Mouse (Mus musculus) liver, postnatal 0 days (tissue): ENCODE measurements around the gene Maff. TPM values are rescaled to one million over a fixed set of nuclear protein-coding genes. Genes with fewer than 3 reads are reported as not detected.

Source experiments
- ATAC-seq: fragments of 200-750 bp; cut with Nextera tagmentation; 2 replicates; pipeline ENCODE4 v1.8.0; 2017; ENCODE audit warnings: mild to moderate bottlenecking, moderate library complexity
- DNase-seq: peaks from one replicate; pipeline ENCODE4 v3.0.0-alpha.2; 2016
- H3K27ac ChIP-seq: fragments of 300-500 bp; sonication (generic); 2 replicates; pipeline ENCODE4 v1.5.1; 2014; ENCODE audit warnings: antibody characterized with exemption, moderate library complexity, mild to moderate bottlenecking, low read depth
- H3K27me3 ChIP-seq: fragments of 300-500 bp; sonication (generic); 2 replicates; pipeline ENCODE4 v1.6.1; 2014; ENCODE audit warnings: low read length, control low read depth, mixed read lengths; ENCODE audit not compliant: insufficient read depth
- H3K36me3 ChIP-seq: fragments of 300-500 bp; sonication (generic); replicated peaks from 2 replicates; pipeline ENCODE4 v1.6.1; 2014; ENCODE audit warnings: mild to moderate bottlenecking, control low read depth, low read length, moderate library complexity, mixed read lengths; ENCODE audit not compliant: insufficient read depth
- H3K4me1 ChIP-seq: fragments of 300-500 bp; sonication (generic); 2 replicates; pipeline ENCODE4 v1.6.1; 2014; ENCODE audit warnings: antibody characterized with exemption, mild to moderate bottlenecking, control low read depth; ENCODE audit not compliant: insufficient read depth
- H3K4me2 ChIP-seq: fragments of 300-500 bp; sonication (generic); 2 replicates; pipeline ENCODE4 v1.6.1; 2014; ENCODE audit warnings: low read depth, mild to moderate bottlenecking, low read length, moderate library complexity, mixed read lengths
- H3K4me3 ChIP-seq: fragments of 300-500 bp; sonication (generic); 2 replicates; pipeline ENCODE4 v1.5.1; 2014; ENCODE audit warnings: low read depth, low read length
- H3K9ac ChIP-seq: fragments of 300-500 bp; sonication (generic); replicated peaks from 2 replicates; pipeline ENCODE4 v1.6.1; 2014; ENCODE audit warnings: mild to moderate bottlenecking, moderate library complexity
- H3K9me3 ChIP-seq: fragments of 300-500 bp; sonication (generic); 2 replicates; pipeline ENCODE4 v1.6.1; 2016; ENCODE audit warnings: mild to moderate bottlenecking, control low read depth, low read length, mixed read lengths
- CTCF ChIP-seq: sonication (generic); IDR thresholded peaks from 2 replicates; pipeline ENCODE4 v1.5.1; 2016; ENCODE audit warnings: antibody characterized with exemption, low read depth
- EP300 ChIP-seq: IDR thresholded peaks from 2 replicates; pipeline ENCODE4 v1.6.1; 2016; ENCODE audit warnings: antibody characterized with exemption, low read depth, mild to moderate bottlenecking
- WGBS: fragments of 180-500 bp; shearing (Covaris S2); extraction: QIAGEN DNeasy Blood & Tissue Kit; methylation state at CpG from one replicate; pipeline ENCODE4 v1.1.7; 2014; ENCODE audit not compliant: insufficient replicate concordance; 5-methylcytosine and 5-hydroxymethylcytosine counted together
- polyA plus RNA-seq: library from polyadenylated mRNA; unstranded; fragments of >200 nt; fragmentation: Nextera tagmentation; extraction: Ambion mirVana; gene quantifications from 2 replicates; pipeline ENCODE4 v1.2.1, GENCODE M21; 2015

Gene Maff
- polyA plus RNA-seq = 0.94 and 1.1 TPM in 2 replicates

DNA sequence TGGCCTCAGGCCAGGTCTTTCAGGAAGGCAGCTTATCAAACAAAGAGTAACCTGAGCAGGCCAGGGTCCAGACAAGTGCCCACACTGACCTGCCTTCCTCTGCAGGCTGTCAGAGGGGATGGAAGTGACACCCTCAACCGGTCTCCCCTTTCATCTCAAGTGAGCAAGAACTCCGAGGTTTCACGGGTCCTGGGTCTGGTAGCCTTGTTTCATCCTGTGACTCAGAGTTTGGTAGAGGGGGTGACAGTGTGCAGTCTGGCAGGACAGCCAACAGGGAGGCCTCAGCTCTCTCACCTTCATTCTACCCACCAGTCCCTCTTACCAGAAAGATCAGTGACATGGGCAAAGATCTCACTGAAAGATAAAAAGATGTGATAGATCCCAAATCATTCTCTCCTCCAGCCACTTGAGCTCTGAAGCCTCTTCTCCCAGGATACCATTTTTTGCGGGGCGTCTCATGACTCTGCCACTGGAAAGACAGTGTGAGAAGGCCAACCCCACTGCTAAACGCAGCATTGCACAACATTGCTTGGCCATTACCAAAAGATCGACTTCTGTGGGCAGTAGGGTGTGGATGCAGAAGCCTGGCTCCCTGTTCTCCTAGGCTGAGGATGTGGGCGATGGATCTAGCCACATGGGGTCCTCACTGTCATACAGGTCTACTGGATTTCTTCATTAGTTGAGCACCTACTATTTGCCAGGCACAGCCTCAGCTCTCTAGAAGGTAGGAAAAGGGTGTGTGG, at the start of gene Maff:
Gene Maff (plus strand): TSS at position 571 of the 743 bp plus-strand sequence.
- no peak for ATAC-seq
- WGBS = 28% methylated on average over 8 of the region's 8 CpGs
- Histone ChIP-seq H3K9me3 (no peaks in the 10 kb centered on the region), H3K4me2 (peak within 1 kb of the TSS; percentile 97), H3K36me3 (no peaks in the 10 kb centered on the region), H3K27me3 (no peaks in the 10 kb centered on the region), H3K27ac (peak within 1 kb of the TSS; percentile 98), H3K4me1 (peaks cover 41% of the 10 kb centered on the region), H3K9ac (peak within 1 kb of the TSS; percentile 94), H3K4me3 (peak within 1 kb of the TSS; percentile 86)
- no peak for DNase-seq
- TF ChIP-seq EP300 (no peak), CTCF (no peak)

GRCm38 (mm10) chr15:79298553-79298952, 47.9 kb upstream of the Maff start:
- ATAC-seq (no peak), DNase-seq (no peak)
- peaks cover 7% of the 10 kb centered on the region; the same call in 1 of the 2 replicates for H3K36me3 ChIP-seq
- H3K27me3 ChIP-seq = no peaks in the 10 kb centered on the region
- 85% methylated on average over 6 of the region's 6 CpGs for WGBS
- TF ChIP-seq EP300 (no peak), CTCF (no peak)
- no peak overlapping the region for H3K9ac ChIP-seq
- no peak overlapping the region for H3K27ac ChIP-seq
- no peak overlapping the region for H3K4me2 ChIP-seq
- H3K9me3 ChIP-seq = no peaks in the 10 kb centered on the region
- no peak overlapping the region for H3K4me3 ChIP-seq
- no peaks in the 10 kb centered on the region for H3K4me1 ChIP-seq

DNA sequence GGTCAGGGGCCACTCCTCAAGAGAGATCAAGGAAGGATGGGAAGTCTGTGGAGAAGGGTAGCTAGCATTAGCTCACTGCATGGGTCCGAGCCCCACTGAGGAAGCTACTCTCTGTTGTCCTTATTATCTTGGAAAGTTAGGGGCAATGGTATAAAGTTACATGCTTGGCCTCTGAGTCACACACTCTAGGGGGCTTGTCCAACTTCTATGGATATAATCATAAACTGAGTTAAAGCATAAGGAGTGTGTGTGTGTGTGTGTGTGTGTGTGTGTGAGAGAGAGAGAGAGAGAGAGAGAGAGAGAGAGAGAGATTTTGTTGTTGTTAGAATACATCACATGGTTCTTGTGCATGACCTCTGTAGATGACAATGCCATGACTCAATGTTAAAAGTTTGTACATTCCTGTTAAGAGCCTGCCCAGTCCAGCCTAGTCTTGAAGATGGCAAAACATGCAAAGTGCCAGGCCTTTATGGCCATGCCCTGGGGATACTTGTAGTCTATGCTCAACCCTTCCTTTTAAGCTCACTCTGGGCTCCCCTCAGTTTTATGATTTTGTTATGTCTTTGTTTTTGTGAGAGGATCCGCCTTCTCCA, 46.8 kb upstream of the Maff start:
- Histone ChIP-seq H3K27ac (no peak overlapping the region), H3K9ac (no peak overlapping the region), H3K36me3 (peaks cover 5% of the 10 kb centered on the region; the same call in 1 of the 2 replicates), H3K4me1 (no peaks in the 10 kb centered on the region), H3K4me3 (no peak overlapping the region), H3K4me2 (no peak overlapping the region), H3K27me3 (no peaks in the 10 kb centered on the region), H3K9me3 (no peaks in the 10 kb centered on the region)
- 85% methylated on average over 2 of the region's 2 CpGs for WGBS
- TF ChIP-seq CTCF (no peak), EP300 (no peak)
- no peak for DNase-seq
- no peak for ATAC-seq

DNA sequence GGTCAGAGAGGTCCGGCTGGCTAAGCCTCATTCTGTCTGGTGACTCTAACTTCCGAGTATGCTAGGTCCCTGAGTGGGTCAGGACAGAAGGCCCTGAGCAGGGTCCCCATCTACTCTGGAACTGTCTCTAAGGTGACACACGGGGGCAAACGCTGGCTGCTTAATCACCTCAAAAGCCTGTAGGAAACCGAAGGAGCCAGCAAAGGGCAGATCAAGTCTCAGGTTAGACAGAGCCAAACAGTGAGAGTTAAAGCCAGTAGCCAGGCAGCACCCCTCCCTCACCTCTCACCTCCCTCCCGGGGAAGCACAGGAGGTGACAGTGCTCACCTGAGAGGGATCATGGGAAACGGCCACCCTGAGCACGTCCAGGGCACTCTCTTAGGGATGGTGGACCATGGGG, 42.7 kb upstream of the Maff start:
- H3K27me3 ChIP-seq = no peaks in the 10 kb centered on the region
- DNase-seq (no peak), ATAC-seq (no peak)
- no peaks in the 10 kb centered on the region for H3K9me3 ChIP-seq
- no peak overlapping the region for H3K4me3 ChIP-seq
- H3K27ac ChIP-seq = no peak overlapping the region
- TF ChIP-seq EP300 (no peak), CTCF (no peak)
- H3K4me2 ChIP-seq = no peak overlapping the region
- 79% methylated on average over 8 of the region's 8 CpGs for WGBS
- H3K9ac ChIP-seq = no peak overlapping the region
- peaks cover 13% of the 10 kb centered on the region for H3K36me3 ChIP-seq
- no peaks in the 10 kb centered on the region for H3K4me1 ChIP-seq

DNA sequence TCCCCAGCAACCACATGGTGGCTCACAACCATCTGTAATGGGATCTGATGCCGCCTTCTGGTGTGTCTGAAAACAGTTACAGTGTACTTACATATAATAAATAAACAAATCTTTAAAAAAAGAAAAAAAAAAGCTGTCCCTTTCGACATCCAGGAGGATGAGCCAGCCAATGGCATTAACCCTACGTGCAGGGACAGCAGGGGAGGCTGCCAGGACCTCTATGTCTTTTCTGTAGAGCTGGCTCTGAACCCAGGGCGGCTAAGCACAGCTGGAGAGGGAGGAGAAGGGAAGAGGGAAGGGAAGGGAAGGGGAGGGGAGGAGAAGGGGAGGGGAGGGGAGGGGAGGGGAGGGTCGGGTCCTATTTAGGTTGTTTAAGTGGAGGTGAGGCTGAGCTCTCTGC, 41.6 kb upstream of the Maff start:
- no peaks in the 10 kb centered on the region for H3K27me3 ChIP-seq
- no peak for TF ChIP-seq CTCF
- H3K9me3 ChIP-seq = no peaks in the 10 kb centered on the region
- 61% methylated on average over 5 of the region's 5 CpGs for WGBS
- no peak overlapping the region for H3K4me3 ChIP-seq
- H3K4me1 ChIP-seq = no peaks in the 10 kb centered on the region
- no peak overlapping the region for H3K9ac ChIP-seq
- ATAC-seq = no peak
- H3K27ac ChIP-seq = no peak overlapping the region
- H3K36me3 ChIP-seq = peaks cover 13% of the 10 kb centered on the region
- no peak for DNase-seq
- H3K4me2 ChIP-seq = no peak overlapping the region

- ATAC-seq (no peak), DNase-seq (no peak)
- H3K36me3 ChIP-seq = peaks cover 8% of the 10 kb centered on the region
- 81% methylated on average over 23 of the region's 23 CpGs for WGBS
- no peak overlapping the region for H3K9ac ChIP-seq
- H3K4me3 ChIP-seq = no peak overlapping the region
- no peaks in the 10 kb centered on the region for H3K27me3 ChIP-seq
- TF ChIP-seq EP300 = no peak
- no peak for TF ChIP-seq CTCF
- no peaks in the 10 kb centered on the region for H3K4me1 ChIP-seq
- no peaks in the 10 kb centered on the region for H3K9me3 ChIP-seq
- H3K4me2 ChIP-seq = no peak overlapping the region
- H3K27ac ChIP-seq = no peak overlapping the region
Observed at GRCm38 (mm10) chr15:79306043-79306637, 40.3 kb upstream of the Maff start.
